Mouse (Mus musculus) liver, embryonic 15.5 days (tissue): ENCODE results near the gene Aldh1l1. TPM values are rescaled to one million over a fixed set of nuclear protein-coding genes. Genes with fewer than 3 reads are reported as not detected.
"Not testable (repeated sequence)": the region's sequence is repeated elsewhere in the genome, so short reads cannot be mapped to it uniquely, and the experiment has no call there.

Experiments
- ATAC-seq: fragments of 200-750 bp; cut with Nextera tagmentation; 2 replicates; pipeline ENCODE4 v1.8.0; 2017; ENCODE audit warnings: moderate number of reproducible peaks, mild to moderate bottlenecking, moderate library complexity; ENCODE audit not compliant: insufficient read depth
- H3K27ac ChIP-seq: fragments of 300-500 bp; sonication (generic); replicated peaks from 2 replicates; pipeline ENCODE4 v1.5.1; 2015; ENCODE audit warnings: mild to moderate bottlenecking, inconsistent platforms
- H3K27me3 ChIP-seq: fragments of 300-500 bp; sonication (generic); 2 replicates; pipeline ENCODE4 v1.6.1; 2015; ENCODE audit warnings: mild to moderate bottlenecking, inconsistent platforms
- H3K36me3 ChIP-seq: fragments of 300-500 bp; sonication (generic); replicated peaks from 2 replicates; pipeline ENCODE4 v1.6.1; 2015; ENCODE audit warnings: moderate library complexity, mild to moderate bottlenecking, inconsistent platforms
- H3K4me1 ChIP-seq: fragments of 300-500 bp; sonication (generic); replicated peaks from 2 replicates; pipeline ENCODE4 v1.6.1; 2015; ENCODE audit warnings: inconsistent platforms
- H3K4me2 ChIP-seq: fragments of 300-500 bp; sonication (generic); 2 replicates; pipeline ENCODE4 v1.6.1; 2015; ENCODE audit warnings: moderate library complexity, mild to moderate bottlenecking, inconsistent platforms
- H3K4me3 ChIP-seq: fragments of 300-500 bp; sonication (generic); replicated peaks from 2 replicates; pipeline ENCODE4 v1.5.1; 2015; ENCODE audit warnings: mild to moderate bottlenecking, inconsistent platforms
- H3K9ac ChIP-seq: fragments of 300-500 bp; sonication (generic); 2 replicates; pipeline ENCODE4 v1.6.1; 2015; ENCODE audit warnings: moderate library complexity, mild to moderate bottlenecking, inconsistent platforms
- H3K9me3 ChIP-seq: fragments of 300-500 bp; sonication (generic); replicated peaks from 2 replicates; pipeline ENCODE4 v1.6.1; 2016; ENCODE audit warnings: inconsistent platforms
- WGBS: fragments of 180-500 bp; shearing (Covaris S2); methylation state at CpG from one replicate; pipeline ENCODE4 v1.1.7; 2015; ENCODE audit warnings: mixed read lengths; ENCODE audit not compliant: insufficient replicate concordance; 5-methylcytosine and 5-hydroxymethylcytosine counted together
- polyA plus RNA-seq: library from polyadenylated mRNA; unstranded; fragments of >200 nt; fragmentation: Nextera tagmentation; extraction: Ambion mirVana; gene quantifications from 2 replicates; pipeline ENCODE4 v1.2.1, GENCODE M21; 2015

Aldh1l1 gene
- polyA plus RNA-seq, 1 experiment from 2014 or later: 32.1 TPM

DNA sequence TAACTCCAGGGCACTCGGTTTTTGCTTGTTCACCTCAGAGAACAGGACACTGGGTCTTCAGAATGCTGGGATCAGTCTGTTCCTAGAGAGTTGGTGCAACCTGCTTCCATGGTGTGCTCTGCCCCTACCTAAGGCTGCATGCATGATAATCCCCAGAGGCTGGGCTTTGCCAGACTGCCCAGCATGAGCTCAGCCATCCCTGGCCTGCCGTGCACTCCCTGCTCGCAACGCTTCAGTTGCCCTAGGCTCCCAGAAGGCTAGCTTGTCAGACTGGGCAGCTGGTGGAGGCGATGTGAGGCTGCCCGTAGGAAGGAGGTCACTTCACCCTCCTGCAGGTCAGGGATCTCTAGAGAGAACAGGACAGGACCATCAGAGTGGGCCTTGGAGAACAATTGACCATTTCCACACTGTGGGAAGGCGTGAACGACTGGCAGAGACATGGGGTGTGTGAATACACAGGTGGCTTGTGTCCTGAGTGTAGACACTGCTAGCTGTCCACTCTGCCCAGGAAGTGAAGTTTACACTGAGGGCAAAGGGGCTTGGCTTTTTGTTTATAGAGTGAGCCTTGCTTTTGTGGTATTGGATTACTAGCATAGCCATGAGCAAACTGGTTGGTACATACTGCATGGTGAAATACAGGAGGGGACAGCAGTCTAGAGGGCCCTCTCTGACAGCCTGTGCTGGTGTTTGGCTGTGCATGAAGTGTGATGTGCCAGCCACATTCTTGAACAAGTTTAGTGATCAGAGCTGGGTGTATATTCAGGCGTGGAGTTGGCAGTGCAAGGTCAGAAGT, 134.8 kb downstream of the Aldh1l1 start:
- H3K4me3 ChIP-seq: peak overlapping the region; percentile 61
- H3K27me3 ChIP-seq: no peaks in the 10 kb centered on the region
- peak overlapping the region; percentile 78 for H3K9ac ChIP-seq
- H3K36me3 ChIP-seq: peaks cover 14% of the 10 kb centered on the region
- no peaks in the 10 kb centered on the region for H3K9me3 ChIP-seq
- H3K4me1 ChIP-seq: peaks cover 99% of the 10 kb centered on the region
- H3K4me2 ChIP-seq: peak overlapping the region; percentile 73
- peak overlapping the region; percentile 97 for H3K27ac ChIP-seq
- no peak for ATAC-seq
- 45% methylated on average over 9 of the region's 9 CpGs for WGBS

DNA sequence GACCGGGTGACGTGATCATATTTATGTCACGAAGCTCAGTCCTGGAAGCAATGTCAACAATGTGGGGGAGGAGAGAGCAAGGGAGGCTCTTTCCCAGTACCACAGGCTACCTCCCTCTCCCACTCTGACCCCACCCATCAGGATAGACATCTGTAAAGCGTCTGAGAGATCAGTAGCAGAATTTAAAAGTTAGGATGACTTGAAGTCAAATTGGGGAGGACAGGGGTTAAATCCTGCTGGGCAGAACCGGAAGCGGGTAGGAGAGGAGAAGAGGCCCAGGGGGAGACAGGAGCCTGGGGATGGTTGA, 135.3 kb downstream of the Aldh1l1 start:
- H3K9me3 ChIP-seq: no peaks in the 10 kb centered on the region
- 34% methylated on average over 6 of the region's 6 CpGs for WGBS
- no peaks in the 10 kb centered on the region for H3K27me3 ChIP-seq
- peak overlapping the region; percentile 97 for H3K27ac ChIP-seq
- H3K36me3 ChIP-seq: peaks cover 20% of the 10 kb centered on the region
- H3K4me2 ChIP-seq: peak overlapping the region; percentile 73
- H3K4me3 ChIP-seq: peak overlapping the region; percentile 61
- peak overlapping the region; percentile 78 for H3K9ac ChIP-seq
- ATAC-seq: no peak
- peaks cover 98% of the 10 kb centered on the region for H3K4me1 ChIP-seq

DNA sequence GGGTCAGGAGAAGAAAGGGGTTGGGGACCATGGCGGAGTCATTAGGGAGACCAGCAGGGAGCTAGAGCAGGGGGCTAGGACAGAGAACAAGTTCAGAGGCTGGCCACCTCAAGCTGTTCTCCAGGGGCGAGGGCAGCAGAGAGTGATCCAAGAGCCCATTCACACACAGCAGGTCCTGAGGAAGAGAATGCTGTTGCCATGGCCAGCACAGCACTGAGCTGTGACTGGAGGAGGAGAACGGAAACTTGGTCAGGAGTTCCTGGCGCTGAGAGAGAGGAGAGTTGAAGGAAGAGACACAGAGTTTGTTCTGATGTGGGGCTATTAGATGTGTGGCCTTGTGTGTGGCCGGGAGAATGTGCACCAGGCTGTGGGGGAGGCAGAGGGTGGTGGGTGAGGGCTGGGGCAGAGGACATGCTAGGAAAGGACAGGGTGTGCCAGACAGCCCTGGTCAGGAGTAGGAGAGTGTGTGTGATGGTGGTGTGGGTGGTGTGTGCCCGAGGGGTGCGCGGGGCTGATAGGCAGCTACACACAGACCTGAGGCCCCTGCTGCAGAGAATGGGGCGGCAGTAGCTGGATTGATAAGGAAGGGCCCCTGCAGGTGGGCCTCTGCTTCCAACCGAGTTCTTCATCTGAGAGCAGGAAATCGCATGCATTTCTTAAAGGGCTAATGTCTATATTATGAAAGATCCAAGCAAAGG, 136.7 kb downstream of the Aldh1l1 start:
- Histone ChIP-seq H3K4me1 (peaks cover 98% of the 10 kb centered on the region), H3K9ac (peak overlapping the region; percentile 78), H3K4me2 (peak overlapping the region; percentile 73), H3K4me3 (peak overlapping the region; percentile 61), H3K27ac (peak overlapping the region; percentile 97), H3K9me3 (no peaks in the 10 kb centered on the region), H3K27me3 (no peaks in the 10 kb centered on the region), H3K36me3 (peaks cover 33% of the 10 kb centered on the region)
- ATAC-seq: peak; percentile 89
- 20% methylated on average over 11 of the region's 11 CpGs for WGBS

DNA sequence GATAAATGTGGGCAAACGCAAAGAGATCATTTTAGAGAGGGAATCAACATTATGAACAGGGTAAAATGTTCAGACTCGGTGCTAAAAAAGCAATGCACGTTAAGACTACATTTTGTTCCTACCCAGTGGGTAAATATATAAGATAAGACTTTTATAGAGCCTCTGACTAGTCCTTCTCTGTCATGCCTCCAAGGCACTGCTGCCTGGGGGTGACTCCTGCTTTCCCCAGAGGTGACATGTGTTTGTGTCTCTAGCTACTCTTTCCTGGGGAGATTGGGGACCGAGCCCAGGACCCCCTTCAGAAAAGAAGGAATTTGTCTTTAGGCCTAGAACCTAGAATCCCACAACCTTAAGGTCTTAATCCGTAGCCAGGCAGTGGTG, 137.2 kb downstream of the Aldh1l1 start:
- WGBS: 22% methylated on average over 5 of the region's 5 CpGs
- Histone ChIP-seq H3K4me2 (peak overlapping the region; percentile 73), H3K4me3 (peak overlapping the region; percentile 61), H3K36me3 (peaks cover 39% of the 10 kb centered on the region), H3K27ac (peak overlapping the region; percentile 97), H3K9ac (peak overlapping the region; percentile 78), H3K4me1 (peaks cover 95% of the 10 kb centered on the region), H3K9me3 (no peaks in the 10 kb centered on the region), H3K27me3 (no peaks in the 10 kb centered on the region)
- 0 out of 2 replicates have a peak, but pooled peaks have one; percentile 15 for ATAC-seq

DNA sequence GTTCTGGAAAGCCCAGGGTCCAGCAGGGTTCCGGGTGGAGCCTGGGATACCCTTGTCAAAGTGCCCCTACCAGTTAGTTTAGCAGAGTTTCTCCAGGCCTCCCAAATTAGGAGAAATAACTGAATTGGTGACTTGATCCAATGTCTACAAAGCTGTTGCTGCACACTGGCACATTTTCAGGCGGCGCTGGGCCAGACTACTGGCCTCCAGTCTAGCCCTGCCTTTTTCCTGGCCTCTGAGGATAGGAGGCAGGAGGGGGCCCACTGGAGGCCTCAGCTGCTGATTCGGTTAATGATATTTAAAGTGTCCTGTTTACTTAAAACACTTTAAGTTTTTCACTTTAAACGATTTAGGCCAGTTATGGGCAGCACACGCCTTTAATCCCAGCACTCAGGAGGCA, 138.0 kb downstream of the Aldh1l1 start:
- peak overlapping the region; percentile 97 for H3K27ac ChIP-seq
- H3K27me3 ChIP-seq: no peaks in the 10 kb centered on the region
- no peaks in the 10 kb centered on the region for H3K9me3 ChIP-seq
- H3K9ac ChIP-seq: peak overlapping the region; percentile 78
- 26% methylated on average over 6 of the region's 6 CpGs for WGBS
- no peak for ATAC-seq
- H3K4me3 ChIP-seq: peak overlapping the region; percentile 61
- H3K4me1 ChIP-seq: peaks cover 94% of the 10 kb centered on the region
- H3K4me2 ChIP-seq: peak overlapping the region; percentile 73
- peaks cover 46% of the 10 kb centered on the region for H3K36me3 ChIP-seq

DNA sequence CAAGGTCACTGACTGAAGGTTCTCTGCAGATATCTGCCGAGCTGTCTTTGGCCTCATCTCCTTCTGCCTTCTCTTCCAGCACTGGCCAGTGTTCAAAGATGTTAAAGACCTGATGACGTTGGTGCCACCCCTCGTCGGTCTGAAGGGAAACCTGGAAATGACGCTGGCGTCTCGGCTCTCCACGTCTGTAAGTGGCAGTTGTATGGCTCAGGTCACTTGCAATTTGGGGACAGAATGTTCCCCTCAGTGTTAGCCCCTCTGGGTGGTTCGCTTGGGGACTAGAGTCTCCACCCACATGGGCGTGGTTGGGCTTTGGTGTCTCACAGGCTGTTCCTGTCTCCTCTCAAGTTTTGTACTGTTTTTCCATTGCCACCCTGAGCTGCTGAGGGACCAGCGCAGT, 138.5 kb downstream of the Aldh1l1 start:
- peaks cover 94% of the 10 kb centered on the region for H3K4me1 ChIP-seq
- peak overlapping the region; percentile 73 for H3K4me2 ChIP-seq
- peak overlapping the region; percentile 97 for H3K27ac ChIP-seq
- H3K9me3 ChIP-seq: no peaks in the 10 kb centered on the region
- H3K36me3 ChIP-seq: peaks cover 52% of the 10 kb centered on the region
- peak; percentile 38 for ATAC-seq
- 18% methylated on average over 11 of the region's 11 CpGs for WGBS
- H3K9ac ChIP-seq: peak overlapping the region; percentile 78
- H3K4me3 ChIP-seq: peak overlapping the region; percentile 61
- no peaks in the 10 kb centered on the region for H3K27me3 ChIP-seq

DNA sequence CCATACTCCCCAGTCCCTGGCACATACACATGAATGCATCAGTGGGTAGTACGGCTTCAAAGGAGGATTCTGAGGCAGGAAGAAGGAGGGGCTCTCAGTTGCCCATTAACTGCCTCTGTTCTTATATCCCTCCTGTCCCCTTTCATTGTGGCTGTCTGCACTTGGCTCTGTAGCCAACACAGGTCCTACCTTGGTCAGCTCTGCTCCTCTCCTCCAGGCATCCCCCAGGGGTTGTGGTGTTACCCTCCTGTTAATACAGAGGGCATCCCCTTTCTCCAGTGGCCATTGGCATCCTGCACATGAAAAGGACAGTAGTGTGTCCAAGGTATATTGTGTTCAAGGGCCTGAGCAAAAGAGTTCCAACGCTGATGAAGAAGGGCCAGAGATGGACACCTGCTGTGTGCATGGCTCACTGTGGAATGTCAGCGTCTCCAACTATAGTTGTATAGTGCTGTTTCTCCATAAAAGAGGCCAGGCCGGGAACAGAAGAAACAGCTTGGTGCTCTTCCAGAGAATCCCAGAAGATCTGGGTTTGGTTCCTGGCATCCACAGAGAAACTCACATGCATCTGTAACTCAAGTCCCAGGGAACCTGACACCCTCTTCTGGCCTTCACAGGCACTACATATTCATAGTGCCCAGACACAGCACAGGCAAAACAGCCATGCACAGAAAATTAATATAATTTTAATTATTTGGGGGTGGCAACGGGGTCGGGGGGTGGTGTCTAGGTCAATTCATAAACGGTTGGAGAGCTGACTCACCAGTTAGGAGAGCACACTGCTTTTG, 139.2 kb downstream of the Aldh1l1 start:
- WGBS: 76% methylated on average over 7 of the region's 7 CpGs
- no peaks in the 10 kb centered on the region for H3K27me3 ChIP-seq
- H3K9ac ChIP-seq: peak overlapping the region; percentile 78
- no peak for ATAC-seq
- peak overlapping the region; percentile 73 for H3K4me2 ChIP-seq
- peak overlapping the region; percentile 61 for H3K4me3 ChIP-seq
- peak overlapping the region; percentile 97 for H3K27ac ChIP-seq
- peaks cover 92% of the 10 kb centered on the region for H3K4me1 ChIP-seq
- peaks cover 58% of the 10 kb centered on the region for H3K36me3 ChIP-seq
- H3K9me3 ChIP-seq: no peaks in the 10 kb centered on the region

DNA sequence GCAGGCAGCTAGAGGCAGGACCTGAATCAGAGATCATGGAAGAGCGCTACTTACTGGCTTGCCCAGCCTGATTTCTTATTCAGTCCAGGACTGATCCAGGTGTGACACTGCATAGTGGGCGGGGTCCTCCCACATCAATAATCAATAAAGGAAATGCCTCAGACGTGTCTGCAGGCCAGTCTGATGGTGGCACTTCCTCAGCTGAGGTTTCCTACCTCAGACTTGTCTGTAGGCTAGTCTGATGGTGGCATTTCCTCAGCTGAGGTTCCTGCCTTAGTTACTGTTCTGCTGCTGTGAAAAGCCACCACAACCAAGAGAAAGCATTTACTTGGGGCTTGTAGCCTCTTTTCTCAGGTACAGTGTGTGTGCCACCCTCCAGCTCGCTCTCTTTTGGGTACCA, 141.3 kb downstream of the Aldh1l1 start:
- WGBS: 69% methylated on average over 4 of the region's 4 CpGs
- Histone ChIP-seq H3K4me3 (no peak overlapping the region), H3K4me2 (no peak overlapping the region), H3K27me3 (no peaks in the 10 kb centered on the region), H3K9ac (no peak overlapping the region), H3K9me3 (no peaks in the 10 kb centered on the region), H3K27ac (peak overlapping the region; percentile 21; the same call in 1 of the 2 replicates), H3K4me1 (peaks cover 70% of the 10 kb centered on the region), H3K36me3 (peaks cover 80% of the 10 kb centered on the region)
- ATAC-seq: no peak

DNA sequence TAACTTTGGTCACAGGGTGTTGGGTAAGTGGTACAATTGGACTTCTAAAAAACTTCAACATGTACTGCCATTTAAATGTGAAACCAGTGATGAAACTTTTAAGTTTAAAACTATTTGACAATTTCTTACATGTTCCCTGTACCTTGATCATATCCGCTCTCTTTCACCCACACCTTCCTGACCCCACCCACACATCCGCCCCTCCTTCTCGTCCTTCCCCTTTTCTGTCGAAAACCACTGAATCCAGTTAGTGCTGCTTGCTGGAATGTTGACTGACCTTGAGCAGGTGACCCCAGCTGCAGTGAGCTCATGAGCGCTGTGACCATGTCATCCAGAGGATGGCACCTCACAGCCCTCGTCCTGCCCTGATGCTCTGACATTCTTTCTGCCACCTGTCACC, 143.3 kb downstream of the Aldh1l1 start:
- WGBS: 56% methylated on average over 6 of the region's 6 CpGs

DNA sequence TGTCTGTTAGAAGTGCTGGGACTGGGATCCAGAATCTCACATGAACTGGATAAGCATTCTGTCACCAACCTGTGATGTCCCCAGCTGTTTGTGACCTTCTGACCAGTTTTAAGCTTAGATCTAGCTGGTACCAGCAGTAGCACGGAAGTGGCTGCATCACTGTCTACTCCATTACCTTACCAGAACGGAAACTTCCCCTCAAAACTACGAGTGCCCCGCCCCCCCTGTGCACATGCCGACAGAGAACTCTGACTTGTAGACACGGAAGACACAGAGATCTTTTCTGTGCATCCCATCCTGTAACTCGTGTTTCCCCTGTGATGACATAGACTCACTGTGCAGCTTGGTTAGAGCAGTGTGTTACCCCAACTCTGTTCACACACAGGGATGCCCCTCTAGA, 144.2 kb downstream of the Aldh1l1 start:
- H3K27ac ChIP-seq: no peak overlapping the region
- no peak overlapping the region for H3K4me2 ChIP-seq
- ATAC-seq: no peak
- H3K27me3 ChIP-seq: no peaks in the 10 kb centered on the region
- H3K9me3 ChIP-seq: no peaks in the 10 kb centered on the region
- H3K4me3 ChIP-seq: no peak overlapping the region
- peaks cover 49% of the 10 kb centered on the region for H3K4me1 ChIP-seq
- H3K36me3 ChIP-seq: peaks cover 98% of the 10 kb centered on the region
- no peak overlapping the region for H3K9ac ChIP-seq
- 78% methylated on average over 7 of the region's 7 CpGs for WGBS

More for the DNA sequence above, 143.3 kb downstream of the Aldh1l1 start:
- peaks cover 51% of the 10 kb centered on the region for H3K4me1 ChIP-seq
- ATAC-seq: no peak
- no peak overlapping the region for H3K4me2 ChIP-seq
- no peaks in the 10 kb centered on the region for H3K9me3 ChIP-seq
- H3K4me3 ChIP-seq: no peak overlapping the region
- peaks cover 97% of the 10 kb centered on the region for H3K36me3 ChIP-seq
- peak overlapping the region; percentile 2; the same call in 1 of the 2 replicates for H3K27ac ChIP-seq
- H3K9ac ChIP-seq: no peak overlapping the region
- H3K27me3 ChIP-seq: no peaks in the 10 kb centered on the region

DNA sequence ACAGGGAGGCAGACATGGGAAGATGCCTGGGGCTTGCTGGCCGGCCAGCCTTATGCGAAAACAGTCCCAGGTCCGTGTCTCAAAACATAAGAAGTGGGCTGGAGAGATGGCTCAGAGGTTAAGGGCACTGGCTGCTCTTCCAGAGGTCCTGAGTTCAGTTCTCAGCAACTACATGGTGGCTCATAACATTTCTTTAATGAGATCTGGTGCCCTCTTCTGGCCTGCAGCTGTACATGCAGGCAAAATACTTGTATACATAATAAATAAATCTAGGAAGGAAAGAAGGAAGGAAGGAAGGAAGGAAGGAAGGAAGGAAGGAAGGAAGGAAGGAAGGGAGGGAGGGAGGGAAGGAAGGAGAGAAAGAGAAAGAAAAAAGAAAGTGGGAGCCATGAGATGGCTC, 146.3 kb downstream of the Aldh1l1 start:
- not testable (repeated sequence) for H3K27me3 ChIP-seq, H3K27ac ChIP-seq, ATAC-seq, H3K4me2 ChIP-seq, H3K4me3 ChIP-seq, H3K9ac ChIP-seq, H3K9me3 ChIP-seq
- peaks cover 98% of the 10 kb centered on the region for H3K36me3 ChIP-seq
- H3K4me1 ChIP-seq: peaks cover 31% of the 10 kb centered on the region
- WGBS: 78% methylated on average over 3 of the region's 3 CpGs
